Mouse (Mus musculus): ENCODE measurements around the gene Vwce.

Vwce gene

GRCm38 (mm10) chr19:10634106-10634871 is at the start of gene Vwce:
TSS of gene Vwce (plus strand) at chr19:10634213.
- peak; percentile 62 for DNase-seq (ENCODE audit: low read depth, low spot score)

GRCm38 (mm10) chr19:10585112-10585511 is 48.9 kb upstream of the Vwce start:
- no peak for DNase-seq (ENCODE audit: low read depth, low spot score)

- no peak for DNase-seq (ENCODE audit: low read depth, low spot score)
These were observed 46.8 kb upstream of the Vwce start for GRCm38 (mm10) chr19:10587231-10587630.

- DNase-seq (ENCODE audit: low read depth, low spot score) = no peak
These were observed 44.7 kb upstream of the Vwce start for GRCm38 (mm10) chr19:10589127-10589857.

- no peak for DNase-seq (ENCODE audit: low read depth, low spot score)
These were observed 43.7 kb upstream of the Vwce start for GRCm38 (mm10) chr19:10590301-10590700.

- no peak for DNase-seq (ENCODE audit: low read depth, low spot score)
These were observed 42.2 kb upstream of the Vwce start for GRCm38 (mm10) chr19:10591659-10592377.

GRCm38 (mm10) chr19:10598188-10598587 is 35.8 kb upstream of the Vwce start:
- DNase-seq (ENCODE audit: low read depth, low spot score) = no peak

- no peak for DNase-seq (ENCODE audit: low read depth, low spot score)
These were observed 34.4 kb upstream of the Vwce start for GRCm38 (mm10) chr19:10599648-10600047.

GRCm38 (mm10) chr19:10602247-10602769 is 31.7 kb upstream of the Vwce start:
- DNase-seq (ENCODE audit: low read depth, low spot score) = peak; percentile 52

- peak; percentile 96 for DNase-seq (ENCODE audit: low read depth, low spot score)
These were observed 31.2 kb upstream of the Vwce start for GRCm38 (mm10) chr19:10602787-10603186.

- DNase-seq (ENCODE audit: low read depth, low spot score) = peak; percentile 25
These were observed 30.1 kb upstream of the Vwce start for GRCm38 (mm10) chr19:10603660-10604523.

GRCm38 (mm10) chr19:10604534-10604933 is 29.5 kb upstream of the Vwce start:
- DNase-seq (ENCODE audit: low read depth, low spot score) = peak; percentile 8

- DNase-seq (ENCODE audit: low read depth, low spot score) = peak; percentile 99
These were observed 28.6 kb upstream of the Vwce start, which contains the start of the genes Ddb1 and Tkfc for GRCm38 (mm10) chr19:10605293-10605900. TSS of gene Ddb1 (plus strand) at chr19:10605327. TSS of gene Tkfc (minus strand) at chr19:10605654.

GRCm38 (mm10) chr19:10605901-10606622 is 28.0 kb upstream of the Vwce start:
- DNase-seq (ENCODE audit: low read depth, low spot score) = peak; percentile 21

- DNase-seq (ENCODE audit: low read depth, low spot score) = no peak
These were observed 25.3 kb upstream of the Vwce start for GRCm38 (mm10) chr19:10608573-10609240.

GRCm38 (mm10) chr19:10634872-10635318 is 882 bp downstream of the Vwce start:
- peak; percentile 82 for DNase-seq (ENCODE audit: low read depth, low spot score)

GRCm38 (mm10) chr19:10637840-10638239 is 3.8 kb downstream of the Vwce start:
- DNase-seq (ENCODE audit: low read depth, low spot score) = no peak

- DNase-seq (ENCODE audit: low read depth, low spot score) = peak; percentile 21
These were observed 6.1 kb downstream of the Vwce start for GRCm38 (mm10) chr19:10640080-10640479.
